Mouse (Mus musculus) midbrain, embryonic 15.5 days (tissue): ENCODE data around the gene Dnmt3c. TPM values are rescaled to one million over a fixed set of nuclear protein-coding genes. Genes with fewer than 3 reads are reported as not detected.

Source experiments
- polyA plus RNA-seq: library from polyadenylated mRNA; unstranded; fragments of >200 nt; fragmentation: Nextera tagmentation; extraction: Ambion mirVana; gene quantifications from 2 replicates; pipeline ENCODE4 v1.2.1, GENCODE M21; 2015

Dnmt3c gene
- polyA plus RNA-seq, 1 experiment from 2014 or later: not detected

Other genes starting within 250 kb of the Dnmt3c start
- gene 4930404H24Rik, start 203.9 kb upstream of the Dnmt3c start, polyA plus RNA-seq: not detected in 2 replicates
- gene Nol4l, start 166.7 kb upstream of the Dnmt3c start, polyA plus RNA-seq: 50.8 and 54.6 TPM in 2 replicates
- gene Commd7, start 63.9 kb upstream of the Dnmt3c start, polyA plus RNA-seq: 94.9 and 98.5 TPM in 2 replicates
- gene Dnmt3b, start 47.2 kb upstream of the Dnmt3c start, polyA plus RNA-seq: 4.3 and 4.4 TPM in 2 replicates
- gene Mapre1, start 44.6 kb downstream of the Dnmt3c start, polyA plus RNA-seq: 333 and 370 TPM in 2 replicates
- gene Efcab8, start 83.3 kb downstream of the Dnmt3c start, polyA plus RNA-seq: 0.04 TPM in 2 replicates
- not detected in 2 replicates for gene Sun5, start 174.4 kb downstream of the Dnmt3c start, polyA plus RNA-seq
- gene Bpifb2, start 178.4 kb downstream of the Dnmt3c start, polyA plus RNA-seq: not detected in 2 replicates
- not detected in 2 replicates for gene Bpifb6, start 203.7 kb downstream of the Dnmt3c start, polyA plus RNA-seq
- not detected in 2 replicates for gene Bpifb3, start 221.6 kb downstream of the Dnmt3c start, polyA plus RNA-seq
- not detected in 2 replicates for gene Bpifb4, start 241.6 kb downstream of the Dnmt3c start, polyA plus RNA-seq